Mouse (Mus musculus): ENCODE measurements around the gene Vps13d.
"Not testable (repeated sequence)": the region's sequence is repeated elsewhere in the genome, so short reads cannot be mapped to it uniquely, and the experiment has no call there.

Vps13d gene

DNA sequence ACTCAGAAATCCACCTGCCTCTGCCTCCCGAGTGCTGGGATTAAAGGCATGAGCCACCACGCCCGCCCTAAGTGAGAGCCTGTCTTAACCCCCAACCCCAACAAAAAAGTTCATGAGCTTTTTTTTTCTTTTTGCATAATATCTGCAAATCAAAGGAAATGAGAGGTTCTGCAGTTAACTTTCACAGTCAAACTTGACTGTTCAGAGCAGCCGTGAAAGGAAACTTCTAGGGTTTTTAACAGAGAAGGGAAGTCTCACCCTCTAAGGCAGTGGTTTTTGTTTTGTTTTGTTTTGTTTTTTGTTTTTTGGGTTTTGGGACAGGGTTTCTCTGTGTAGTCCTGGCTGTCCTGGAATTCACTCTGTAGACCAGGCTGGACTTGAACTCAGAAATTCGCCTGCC lies 15.8 kb upstream of the Vps13d start:
- DNase-seq: no peak

DNA sequence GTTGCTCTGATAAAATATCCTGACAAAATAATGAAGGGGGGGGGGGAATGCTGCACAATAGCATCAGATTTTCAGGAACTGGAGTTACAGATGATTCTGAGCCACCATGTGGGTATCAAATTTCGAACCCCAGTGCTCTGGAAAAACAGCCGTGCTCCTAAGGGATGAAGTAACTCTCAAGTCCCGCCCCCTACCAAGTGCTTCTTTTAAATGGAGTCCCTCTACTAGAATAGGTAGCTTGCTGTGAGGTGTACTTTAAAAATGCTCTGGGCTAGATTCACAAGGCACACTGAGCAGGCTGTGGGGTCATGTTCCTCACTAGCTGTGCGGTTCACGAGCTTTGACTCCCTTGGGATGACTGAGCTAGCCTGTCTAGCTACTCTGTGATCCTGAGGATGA lies 14.9 kb upstream of the Vps13d start:
- no peak for DNase-seq

DNA sequence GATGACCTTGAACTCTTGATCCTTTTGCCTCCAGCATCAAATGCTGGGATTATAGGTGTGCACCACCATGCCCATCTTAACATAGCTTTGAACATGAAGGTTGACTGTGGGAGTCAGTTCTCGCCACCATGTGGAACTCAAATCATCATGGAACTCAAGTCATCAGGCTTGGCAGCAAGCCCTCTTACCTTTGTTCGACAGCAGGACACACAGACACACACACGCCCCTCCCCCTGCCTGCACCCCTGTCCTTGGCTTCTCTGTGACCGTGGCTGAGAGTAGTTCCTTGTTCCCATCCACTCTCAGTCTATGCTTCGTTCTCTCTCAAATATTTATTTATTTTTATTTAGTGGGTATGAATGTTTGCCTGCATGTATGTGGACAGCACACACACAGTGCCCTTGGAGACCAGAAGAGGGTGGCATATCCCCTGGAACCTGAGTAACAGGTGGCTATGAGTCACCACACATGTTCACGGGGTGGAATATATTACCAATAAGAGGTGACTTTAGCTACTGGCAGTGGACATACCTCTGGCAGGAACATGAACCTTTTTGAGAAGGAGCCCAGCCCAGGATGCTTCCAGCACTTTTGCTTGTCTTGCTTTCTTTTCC lies 14.4 kb upstream of the Vps13d start:
- DNase-seq: no peak

DNA sequence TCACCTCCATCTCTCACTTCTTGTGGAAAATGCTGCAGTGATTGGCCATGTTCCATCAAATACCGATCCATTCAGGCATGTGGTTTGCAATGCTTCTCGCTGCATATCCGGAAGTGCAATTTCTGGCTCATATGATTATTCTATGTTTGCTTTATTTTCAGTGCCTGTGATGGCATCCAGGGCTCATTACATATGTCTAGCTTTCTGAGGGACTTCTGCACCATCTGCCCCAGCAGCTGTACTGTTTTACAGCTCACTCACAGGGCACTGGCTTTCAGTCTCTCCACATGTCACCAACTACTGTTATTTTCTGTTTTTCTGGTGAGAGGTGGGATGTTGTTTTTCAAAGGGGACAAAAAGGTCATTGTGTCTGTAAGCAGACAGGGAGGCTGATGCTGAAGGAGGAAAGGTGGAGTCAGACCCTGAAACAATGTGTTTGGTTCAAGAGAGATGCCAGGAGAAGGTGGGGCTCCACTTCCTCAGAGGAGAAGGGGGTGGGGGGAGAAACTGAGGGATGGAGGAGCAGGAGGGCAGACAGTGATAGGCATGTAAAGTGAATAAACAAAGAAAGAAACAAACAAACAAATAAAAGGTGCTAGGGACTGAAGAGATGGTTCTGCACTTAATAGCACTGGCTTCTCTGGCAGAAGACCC lies 13.0 kb upstream of the Vps13d start:
- no peak for DNase-seq

DNA sequence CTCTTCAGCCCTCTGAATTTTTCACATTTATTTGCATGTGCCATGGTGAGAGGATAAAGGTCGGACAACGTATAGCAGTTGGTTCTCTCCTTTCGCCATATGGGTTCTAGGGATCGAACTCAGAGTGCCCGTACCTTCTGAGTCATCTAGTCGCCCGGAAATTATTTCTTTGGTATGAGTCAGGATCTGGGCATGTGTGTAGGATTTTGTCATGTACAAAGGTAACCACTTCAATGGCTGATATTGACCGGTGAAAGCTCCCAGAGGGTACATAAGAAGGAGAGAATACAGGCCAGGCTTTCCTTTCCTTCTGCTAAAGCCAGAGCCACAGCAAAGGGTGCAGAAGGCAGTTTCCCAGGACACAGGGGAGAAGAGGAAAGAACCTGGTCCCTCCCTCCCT lies 10.0 kb upstream of the Vps13d start:
- DNase-seq: no peak

DNA sequence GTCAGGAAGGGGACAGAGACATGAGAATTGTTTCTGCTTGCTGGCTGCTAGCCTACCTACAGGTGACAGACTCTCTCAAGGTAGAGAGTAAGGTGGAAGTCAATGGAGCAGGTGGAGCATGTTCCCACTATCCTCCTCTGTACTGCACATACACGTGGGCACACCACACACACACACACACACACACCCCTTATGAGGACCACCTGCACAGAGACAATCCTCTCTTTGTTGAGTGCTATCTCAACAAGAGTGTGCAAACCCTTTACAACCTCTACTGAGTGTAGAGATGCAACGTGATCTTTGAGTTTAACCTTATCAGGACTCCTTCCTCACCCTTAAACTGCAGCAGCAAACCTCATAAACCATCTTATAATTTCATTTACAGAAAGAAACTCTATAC lies 8.5 kb upstream of the Vps13d start:
- no peak for DNase-seq

DNA sequence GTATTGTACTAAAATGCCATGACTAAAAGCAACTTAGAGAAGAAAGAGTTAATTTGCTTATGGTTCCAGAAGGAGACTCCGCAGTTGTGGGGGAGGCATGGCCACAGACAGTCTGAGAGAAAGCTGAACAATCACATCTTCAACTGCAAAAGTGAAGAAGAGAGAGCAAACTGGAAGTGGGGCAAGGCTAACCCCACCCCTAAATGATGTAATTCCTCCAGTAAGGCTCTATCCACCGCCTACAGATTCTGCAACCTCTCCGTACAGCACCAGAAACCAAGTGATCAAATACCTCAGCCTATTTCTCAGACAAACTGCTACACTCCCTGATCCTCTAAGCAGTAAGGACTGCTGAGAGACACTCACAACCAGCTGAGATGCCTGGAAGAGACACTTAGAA lies 6.6 kb upstream of the Vps13d start:
- DNase-seq: no peak

DNA sequence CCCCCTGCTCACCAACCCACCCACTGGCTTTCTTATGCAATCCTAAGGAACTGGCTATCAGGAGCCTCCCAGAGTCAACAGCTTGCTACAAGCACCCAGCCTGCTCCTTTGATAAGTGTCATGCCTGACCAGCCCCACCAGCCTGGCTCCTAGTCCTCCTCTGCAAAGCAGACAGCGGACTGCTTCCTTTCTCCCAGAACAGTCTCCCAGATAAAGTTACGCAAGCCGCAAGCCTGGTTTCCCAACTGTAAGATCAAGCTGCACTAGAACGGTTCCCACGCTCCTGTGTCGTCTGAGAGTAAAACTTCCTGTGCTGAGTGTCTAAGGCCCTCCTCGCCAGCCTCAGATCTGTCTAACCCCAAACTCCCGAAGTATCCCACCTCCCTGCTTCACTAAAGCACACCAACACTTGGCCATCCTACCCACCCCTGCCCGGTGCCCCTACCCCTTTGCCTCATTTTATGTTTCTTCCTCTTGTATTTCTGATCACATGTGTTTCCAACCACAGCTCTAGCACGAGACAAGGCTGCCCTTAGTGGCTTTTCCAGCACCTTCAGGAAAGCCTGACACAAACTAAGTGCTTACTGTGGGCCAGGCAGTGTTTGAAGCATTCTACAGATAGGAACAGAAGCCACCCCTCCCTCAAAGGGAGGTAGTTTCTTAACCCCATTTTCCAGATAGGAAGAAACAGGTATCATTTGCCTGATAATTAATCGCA lies 5.3 kb upstream of the Vps13d start:
- DNase-seq: peak; percentile 87

DNA sequence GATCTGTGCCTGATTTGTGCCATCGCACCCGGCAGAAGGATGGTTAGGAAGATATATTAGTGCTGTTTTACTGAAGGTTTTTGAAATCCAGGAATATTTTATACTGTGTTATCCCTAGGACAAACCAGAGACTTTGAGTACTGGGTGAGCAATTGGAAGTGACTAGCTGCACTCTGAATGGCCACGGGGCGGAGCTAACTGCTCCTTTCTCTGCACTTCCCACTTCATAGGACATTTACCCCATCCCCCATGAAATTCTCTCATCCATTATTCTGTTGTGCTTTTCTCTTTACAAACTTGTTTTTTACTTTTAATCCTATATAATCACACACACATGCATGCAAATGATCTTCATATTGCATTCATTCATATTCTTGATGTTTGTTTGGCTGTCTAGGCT lies 1.8 kb upstream of the Vps13d start:
- peak; percentile 46 for DNase-seq

DNA sequence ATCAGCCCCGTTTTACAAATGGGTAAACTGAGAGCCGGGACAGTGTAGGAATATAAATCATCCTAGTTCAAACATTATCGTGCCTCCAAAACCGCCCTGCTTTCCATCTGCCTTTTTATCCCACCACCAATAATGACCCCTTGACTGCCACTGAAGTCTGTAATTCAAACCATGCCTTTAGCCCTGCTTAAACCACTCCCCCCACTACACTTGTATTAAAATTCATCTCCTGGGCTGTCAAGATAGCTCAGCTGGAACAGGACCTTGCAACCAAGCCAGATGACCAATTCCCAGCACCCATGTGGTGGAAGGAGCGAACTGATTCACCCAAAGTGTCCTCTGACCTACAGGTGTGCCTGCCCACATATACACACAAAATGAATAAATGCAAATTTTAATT lies 367 bp upstream of the Vps13d start:
- no peak for DNase-seq

DNA sequence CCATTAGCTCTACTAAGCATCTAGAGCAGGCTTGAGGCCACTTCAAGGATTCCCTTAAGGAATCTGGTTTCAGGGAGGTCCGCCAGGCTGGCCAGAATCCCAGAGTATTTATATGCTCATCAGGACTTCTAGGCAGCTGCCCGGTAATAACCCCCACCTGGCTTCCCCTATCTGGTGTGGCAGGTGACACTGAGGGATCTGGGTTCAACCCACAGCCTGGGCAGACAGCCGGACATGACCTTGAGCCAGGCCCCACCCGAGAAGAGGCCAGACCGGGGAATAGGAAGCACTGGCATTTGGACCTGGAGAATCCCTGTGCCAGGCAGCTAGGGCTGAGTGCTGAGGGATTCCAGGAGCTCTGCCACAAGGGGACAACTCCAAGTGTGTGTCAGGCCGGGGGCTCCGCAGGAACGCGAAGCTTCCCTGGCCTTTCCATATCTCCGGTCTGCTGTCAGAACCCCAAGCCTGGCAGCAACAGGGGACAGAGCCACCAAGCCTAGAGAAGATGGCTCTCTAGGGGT lies 754 bp downstream of the Vps13d start:
- peak; percentile 63 for DNase-seq

DNA sequence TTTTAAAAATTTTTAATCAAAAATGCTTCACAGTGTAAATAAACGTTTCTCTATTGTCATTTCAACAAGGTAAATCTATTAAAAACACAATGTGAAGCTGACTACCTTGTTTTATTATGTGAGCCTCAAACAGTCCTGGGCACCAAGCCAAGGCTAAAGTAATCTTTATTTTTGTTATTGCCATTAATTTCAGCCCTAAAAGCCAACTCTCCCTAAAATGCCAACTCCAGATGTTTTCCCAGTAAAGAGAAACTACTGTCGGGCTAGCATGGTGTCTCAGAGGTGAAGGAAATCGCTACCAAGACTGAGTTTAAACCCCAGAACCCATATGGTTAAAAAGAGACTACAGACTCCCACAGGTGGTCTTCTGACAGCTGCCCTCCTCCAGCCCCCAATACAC lies 1.4 kb downstream of the Vps13d start:
- DNase-seq: no peak

DNA sequence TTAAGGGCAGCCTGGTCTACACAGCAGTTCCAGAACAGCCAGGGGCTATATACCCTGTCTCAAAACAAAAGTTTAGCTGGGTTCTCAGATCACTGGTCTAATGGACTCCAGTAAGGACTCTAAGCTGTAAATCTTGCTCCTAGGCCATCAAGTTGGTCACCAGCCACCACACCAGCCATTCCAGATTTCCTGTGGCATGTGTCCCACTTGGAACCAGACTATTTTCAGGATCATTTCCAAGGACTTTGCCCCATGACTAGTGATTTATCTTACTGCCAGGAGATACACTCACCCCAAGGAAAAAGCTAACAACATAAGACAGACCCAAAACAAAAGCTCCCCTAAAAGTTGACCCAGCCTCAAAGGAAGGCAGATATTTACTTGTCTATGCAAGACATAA lies 2.1 kb downstream of the Vps13d start:
- DNase-seq: no peak

DNA sequence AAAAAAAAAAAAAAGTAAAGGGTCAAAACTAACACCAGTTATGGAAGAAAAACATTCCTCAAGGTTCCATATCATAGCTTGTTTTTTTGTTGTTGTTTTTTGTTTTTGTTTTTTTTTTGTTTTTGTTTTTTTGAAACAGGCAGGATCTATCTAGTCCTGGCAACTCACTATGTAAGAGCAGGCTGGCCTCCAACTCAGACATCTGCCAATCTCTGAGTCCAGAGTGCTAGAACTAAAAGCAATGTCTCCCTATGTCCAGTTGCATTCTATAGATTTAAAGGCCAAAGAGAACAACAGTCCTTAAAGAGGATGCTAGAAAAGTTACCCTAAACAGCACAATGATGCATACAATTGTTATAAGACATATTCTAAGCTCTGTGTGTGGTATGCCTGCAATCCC lies 6.2 kb downstream of the Vps13d start:
- DNase-seq: no peak

DNA sequence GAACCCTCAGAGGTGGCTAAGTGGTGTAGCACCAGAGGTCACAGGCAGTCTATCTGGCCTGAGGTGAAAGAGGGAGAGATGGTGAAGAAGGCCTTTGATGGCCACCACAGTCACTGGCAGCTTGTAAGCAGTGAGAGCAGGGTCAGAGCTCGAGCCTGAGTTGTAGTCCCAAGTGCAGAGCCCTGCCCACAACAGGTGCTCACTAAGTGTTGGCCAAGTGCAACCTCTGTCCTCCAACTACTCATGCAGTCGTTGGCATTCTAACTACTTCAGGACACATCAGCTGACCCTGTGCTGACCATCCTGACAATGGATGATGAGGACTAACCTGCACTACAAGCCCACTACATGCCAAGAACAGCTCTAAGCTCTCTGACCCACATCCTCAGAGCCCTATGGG lies 7.2 kb downstream of the Vps13d start:
- no peak for DNase-seq

DNA sequence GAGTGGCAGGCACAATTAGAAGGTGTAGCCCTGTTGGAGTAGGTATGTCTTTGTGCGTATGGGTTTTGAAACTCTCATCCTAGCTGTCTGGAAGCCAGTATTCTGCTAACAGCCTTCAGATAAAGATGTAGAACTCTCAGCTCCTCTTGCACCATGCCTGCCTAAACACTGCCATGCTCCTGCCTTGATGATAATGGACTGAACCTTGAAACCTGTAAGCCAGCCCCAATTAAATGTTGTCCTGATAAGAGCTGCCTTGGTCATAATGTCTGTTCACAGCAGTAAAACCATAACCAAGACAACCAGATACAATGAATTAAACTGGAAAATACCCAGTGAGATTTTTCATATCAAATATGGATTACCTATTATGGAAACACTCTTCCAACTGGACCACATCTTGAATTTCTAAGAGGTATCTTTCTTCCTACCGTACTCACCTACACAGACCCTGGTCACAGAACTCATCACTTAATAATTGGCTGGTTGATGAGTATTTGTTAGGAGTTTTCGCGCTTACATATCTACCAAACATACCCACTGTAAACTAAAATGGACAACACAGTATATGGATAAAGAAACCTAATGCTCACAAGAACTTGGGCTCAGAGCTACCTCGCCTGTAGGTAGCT lies 15.8 kb downstream of the Vps13d start:
- no peak for DNase-seq

DNA sequence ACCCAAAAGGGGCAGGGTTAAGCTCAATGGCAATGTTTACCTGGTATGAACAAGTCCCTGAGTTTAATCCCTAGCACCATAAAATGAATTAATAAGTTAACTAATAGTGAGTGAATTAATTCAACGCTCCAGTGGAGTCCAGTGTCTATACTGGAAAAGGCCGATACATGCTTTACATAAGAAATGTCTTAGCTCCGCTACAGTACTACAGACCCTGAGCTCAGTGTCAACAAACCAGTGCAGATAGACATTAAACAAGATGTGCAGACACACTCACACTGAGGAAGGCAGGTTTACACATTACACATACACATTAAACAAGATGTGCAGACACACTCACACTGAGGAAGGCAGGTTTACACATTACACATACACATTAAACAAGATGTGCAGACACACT lies 29.3 kb downstream of the Vps13d start:
- DNase-seq: not testable (repeated sequence)

DNA sequence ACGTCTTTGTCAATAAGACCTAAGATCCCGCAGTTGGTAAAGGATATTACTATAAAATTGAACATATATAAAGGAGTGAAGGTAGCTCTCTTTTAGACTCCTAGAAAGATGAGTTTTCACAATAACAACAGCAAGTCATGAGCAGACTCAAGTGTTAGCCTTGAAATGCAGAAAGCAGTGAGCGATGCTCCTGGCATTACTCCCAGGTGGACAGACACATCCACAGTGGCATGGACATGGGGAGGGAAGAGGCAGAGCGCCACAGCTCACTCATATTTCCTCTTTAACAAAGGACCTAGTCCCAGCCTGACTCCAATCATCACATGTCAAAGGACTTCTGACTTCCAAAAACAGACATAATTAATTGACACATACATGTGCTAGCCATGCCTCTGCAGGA lies 30.7 kb downstream of the Vps13d start:
- no peak for DNase-seq

DNA sequence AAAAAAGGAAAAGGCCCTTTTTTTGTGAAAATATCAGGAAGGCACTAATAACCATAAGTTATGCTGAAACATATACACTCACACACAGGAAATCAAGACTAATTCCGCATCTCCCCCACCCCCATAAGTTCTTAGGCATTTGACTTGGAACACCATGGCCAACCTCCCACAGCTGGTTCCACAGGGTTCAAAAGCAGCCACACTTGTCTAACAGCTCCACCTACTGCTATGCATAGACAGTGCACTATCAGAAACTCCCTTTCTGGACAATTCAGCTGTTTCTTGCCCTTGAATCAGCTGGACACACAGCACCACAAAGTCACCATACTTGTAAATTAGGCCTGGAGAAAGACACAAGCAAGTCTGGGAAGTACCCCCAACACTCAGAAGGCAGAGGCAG lies 33.6 kb downstream of the Vps13d start:
- no peak for DNase-seq

DNA sequence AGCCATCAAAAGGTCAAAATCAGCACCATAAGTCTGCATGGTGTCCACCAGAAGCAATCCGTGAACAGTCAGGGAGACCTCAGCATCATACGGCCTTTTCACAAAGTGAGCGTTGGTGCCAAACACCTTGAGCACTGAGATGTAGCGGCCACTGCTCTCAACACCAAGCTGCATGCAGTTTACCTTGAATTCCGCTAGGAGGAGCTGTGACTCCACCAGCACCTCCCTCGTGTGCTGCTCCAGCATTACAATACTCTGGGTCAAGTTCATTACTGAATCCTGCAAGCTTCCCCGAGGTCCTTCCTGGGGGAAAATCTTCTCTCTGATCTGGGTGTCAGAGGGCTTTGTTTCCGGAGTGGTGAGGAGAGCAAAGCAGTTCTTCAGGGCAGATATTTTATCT lies 38.8 kb downstream of the Vps13d start:
- peak; percentile 32 for DNase-seq

DNA sequence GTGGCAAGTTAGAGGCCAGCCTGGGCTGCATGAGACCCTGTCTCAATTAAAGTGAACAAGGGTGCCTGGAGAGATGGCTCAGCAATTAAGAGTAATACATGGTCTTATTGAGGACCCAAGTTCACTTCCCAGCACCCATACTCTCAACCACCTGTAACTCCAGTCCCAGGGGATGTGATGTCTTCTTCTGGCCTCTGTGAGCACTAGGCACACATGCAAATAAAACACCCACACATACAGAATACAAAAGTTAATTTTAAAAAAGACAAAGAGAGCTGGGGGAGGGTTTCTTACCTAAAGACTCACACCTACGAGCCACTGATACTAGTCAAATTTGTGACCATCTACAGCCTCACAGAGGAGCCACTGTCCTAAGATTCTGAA lies 43.7 kb downstream of the Vps13d start:
- DNase-seq: no peak

DNA sequence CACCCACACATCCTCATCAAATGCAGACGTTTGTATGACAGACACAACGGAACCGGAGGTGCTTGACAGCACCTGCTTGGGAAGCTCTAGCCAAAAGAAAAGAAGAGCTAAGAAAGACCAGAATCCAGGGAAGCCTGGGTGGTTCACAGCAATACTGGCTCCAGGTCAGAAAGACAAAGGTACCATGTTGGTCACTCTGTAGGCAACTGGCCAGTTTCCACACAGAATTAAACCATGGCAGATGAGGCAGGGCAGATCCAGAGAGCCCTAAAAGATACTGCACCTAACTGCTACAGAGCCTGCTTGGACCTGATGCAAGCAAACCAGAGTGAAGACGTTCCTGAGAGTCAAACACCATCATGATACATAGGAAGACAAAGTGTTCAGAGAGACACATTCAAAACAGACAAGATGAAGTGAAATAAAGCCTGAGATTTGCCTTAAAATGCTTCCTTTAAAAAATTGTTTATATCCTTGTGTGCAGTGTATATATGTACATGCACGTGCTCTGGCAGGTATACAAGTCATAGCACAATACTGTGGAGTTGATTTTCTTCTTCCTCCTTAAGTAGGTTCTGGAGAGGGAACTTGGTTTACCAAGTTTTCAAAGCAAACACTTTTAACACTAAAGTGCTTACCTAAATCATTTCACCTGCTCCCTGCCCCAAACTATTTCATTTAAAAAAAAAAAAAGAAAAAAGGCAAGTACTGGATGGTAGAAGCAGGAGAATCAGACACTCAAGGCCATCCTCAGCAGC lies 44.3 kb downstream of the Vps13d start:
- DNase-seq: no peak

Measured in liver (tissue).